Mouse (Mus musculus): ENCODE results near the gene Strada. TPM values are rescaled to one million over a fixed set of nuclear protein-coding genes. Genes with fewer than 3 reads are reported as not detected.
"Not testable (repeated sequence)": the region's sequence is repeated elsewhere in the genome, so short reads cannot be mapped to it uniquely, and the experiment has no call there.

Gene Strada
- polyA plus RNA-seq, 1 experiment: 24.0 TPM

GRCm38 (mm10) chr11:106201337-106202122, 438 bp downstream of the Strada start:
- TF ChIP-seq POLR2A (IDR thresholded peaks at IDR 0.05; ENCODE audit: low read depth, low read length) (no peak), CTCF (IDR thresholded peaks at IDR 0.05; ENCODE audit: borderline replicate concordance, insufficient read depth, low read length) (no peak)
- H3K4me1 ChIP-seq (ENCODE audit: control insufficient read depth, insufficient read depth, low read length): 0 out of 2 replicates have a peak, but pooled peaks cover 1% of the 10 kb centered on the region
- no peak overlapping the region for H3K27ac ChIP-seq (ENCODE audit: insufficient read depth, low read length)
- no peak overlapping the region for H3K4me3 ChIP-seq (ENCODE audit: insufficient read depth, low read length)

GRCm38 (mm10) chr11:106200756-106201155, 1.2 kb downstream of the Strada start:
- no peak overlapping the region for H3K27ac ChIP-seq (ENCODE audit: insufficient read depth, low read length)
- no peak overlapping the region for H3K4me3 ChIP-seq (ENCODE audit: insufficient read depth, low read length)
- TF ChIP-seq POLR2A (IDR thresholded peaks at IDR 0.05; ENCODE audit: low read depth, low read length) (no peak), CTCF (IDR thresholded peaks at IDR 0.05; ENCODE audit: borderline replicate concordance, insufficient read depth, low read length) (no peak)
- H3K4me1 ChIP-seq (ENCODE audit: control insufficient read depth, insufficient read depth, low read length): peaks cover 6% of the 10 kb centered on the region

DNA sequence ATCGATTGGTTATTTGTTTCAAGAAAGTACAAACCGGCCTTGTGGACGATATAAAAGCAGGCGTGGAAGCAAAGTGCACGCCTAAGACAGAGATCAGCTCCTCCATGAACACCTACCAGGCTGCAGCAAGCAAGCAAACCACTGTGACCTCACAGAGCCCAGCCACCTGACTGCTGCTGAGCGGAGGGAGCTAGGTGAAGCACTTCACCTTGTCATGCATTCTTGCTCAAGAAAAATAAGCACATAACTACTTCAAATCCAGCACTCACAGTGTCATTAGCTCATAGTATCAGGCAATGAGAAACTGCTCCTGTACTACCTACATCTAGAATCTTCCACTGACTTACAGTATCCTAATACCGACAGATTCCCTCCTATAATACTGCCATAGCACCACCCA, 2.0 kb downstream of the Strada start:
- H3K4me1 ChIP-seq (ENCODE audit: control insufficient read depth, insufficient read depth, low read length); H3K27ac ChIP-seq (ENCODE audit: insufficient read depth, low read length); H3K4me3 ChIP-seq (ENCODE audit: insufficient read depth, low read length): not testable (repeated sequence)

DNA sequence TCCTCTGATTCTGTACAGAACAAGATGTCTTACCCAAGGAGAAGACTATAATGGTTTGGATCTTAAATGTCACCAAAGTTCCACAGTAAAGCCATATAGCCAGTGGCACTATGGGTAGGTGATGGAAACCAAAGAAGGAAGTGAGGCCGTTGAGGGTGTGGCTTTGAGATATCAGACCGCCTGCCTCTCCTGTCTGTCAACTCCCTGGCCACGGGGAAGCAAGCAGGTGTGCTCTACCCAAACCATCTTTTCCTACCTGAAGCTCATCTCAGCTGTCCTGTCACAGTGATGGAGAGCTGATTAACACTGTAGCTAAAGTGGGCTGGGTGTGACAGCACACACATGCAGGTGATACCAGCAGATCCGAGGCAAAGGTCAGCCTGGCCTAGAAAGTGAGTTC, 3.7 kb downstream of the Strada start:
- TF ChIP-seq CTCF (IDR thresholded peaks at IDR 0.05; ENCODE audit: borderline replicate concordance, insufficient read depth, low read length) (no peak), POLR2A (IDR thresholded peaks at IDR 0.05; ENCODE audit: low read depth, low read length) (no peak)
- Histone ChIP-seq H3K4me3 (ENCODE audit: insufficient read depth, low read length) (no peak overlapping the region), H3K27ac (ENCODE audit: insufficient read depth, low read length) (no peak overlapping the region), H3K4me1 (ENCODE audit: control insufficient read depth, insufficient read depth, low read length) (peaks cover 12% of the 10 kb centered on the region)

DNA sequence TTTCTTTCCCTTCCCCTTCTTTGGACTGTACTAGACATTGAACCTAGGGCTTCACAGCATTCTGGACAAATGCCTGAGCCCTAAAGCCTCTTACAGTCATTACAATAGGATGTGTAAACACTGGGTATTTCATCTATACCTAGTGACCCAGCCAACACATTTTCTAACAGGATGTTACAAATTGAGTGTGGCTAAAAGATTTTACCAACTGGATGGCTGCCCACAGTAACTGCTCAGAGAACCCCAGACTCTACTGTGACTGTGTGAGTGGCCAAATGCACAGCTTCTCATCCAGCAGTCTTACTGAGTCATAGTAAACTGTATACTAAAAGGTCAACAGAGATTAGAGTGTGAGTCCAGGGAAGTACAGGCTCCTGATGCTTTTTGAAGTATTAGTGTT, 6.6 kb downstream of the Strada start:
- peaks cover 14% of the 10 kb centered on the region for H3K4me1 ChIP-seq (ENCODE audit: control insufficient read depth, insufficient read depth, low read length)
- TF ChIP-seq POLR2A (IDR thresholded peaks at IDR 0.05; ENCODE audit: low read depth, low read length): no peak
- TF ChIP-seq CTCF (IDR thresholded peaks at IDR 0.05; ENCODE audit: borderline replicate concordance, insufficient read depth, low read length): no peak
- no peak overlapping the region for H3K4me3 ChIP-seq (ENCODE audit: insufficient read depth, low read length)
- peak overlapping the region; percentile 67; the same call in 1 of the 2 replicates for H3K27ac ChIP-seq (ENCODE audit: insufficient read depth, low read length)

GRCm38 (mm10) chr11:106194891-106195290, 7.1 kb downstream of the Strada start:
- Histone ChIP-seq H3K4me3 (ENCODE audit: insufficient read depth, low read length) (no peak overlapping the region), H3K27ac (ENCODE audit: insufficient read depth, low read length) (peak overlapping the region; percentile 67; the same call in 1 of the 2 replicates), H3K4me1 (ENCODE audit: control insufficient read depth, insufficient read depth, low read length) (peaks cover 14% of the 10 kb centered on the region)
- TF ChIP-seq POLR2A (IDR thresholded peaks at IDR 0.05; ENCODE audit: low read depth, low read length) (no peak), CTCF (IDR thresholded peaks at IDR 0.05; ENCODE audit: borderline replicate concordance, insufficient read depth, low read length) (no peak)

DNA sequence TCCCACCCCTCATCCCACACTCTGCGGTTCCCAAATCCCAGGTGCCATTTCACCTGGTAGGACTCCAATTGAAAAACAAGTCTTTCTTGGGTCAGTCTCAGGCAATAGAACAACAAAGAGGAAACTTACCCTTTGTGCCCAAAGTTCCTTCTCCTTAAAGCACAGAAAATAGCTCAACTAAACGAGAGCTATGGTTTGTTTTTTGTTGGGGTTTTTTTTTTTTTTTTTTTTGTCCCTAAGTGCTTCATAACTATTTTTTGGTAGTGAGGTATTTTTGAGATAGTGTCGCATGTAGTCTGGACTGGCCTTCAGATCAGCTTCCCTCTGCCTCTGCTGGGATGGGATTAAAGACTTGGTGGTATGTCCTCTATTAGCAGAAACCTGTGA, 7.8 kb downstream of the Strada start:
- Histone ChIP-seq H3K4me1 (ENCODE audit: control insufficient read depth, insufficient read depth, low read length) (peaks cover 14% of the 10 kb centered on the region), H3K27ac (ENCODE audit: insufficient read depth, low read length) (peak overlapping the region; percentile 66), H3K4me3 (ENCODE audit: insufficient read depth, low read length) (peak overlapping the region; percentile 40)
- no peak for TF ChIP-seq CTCF (IDR thresholded peaks at IDR 0.05; ENCODE audit: borderline replicate concordance, insufficient read depth, low read length)
- TF ChIP-seq POLR2A (IDR thresholded peaks at IDR 0.05; ENCODE audit: low read depth, low read length): no peak

DNA sequence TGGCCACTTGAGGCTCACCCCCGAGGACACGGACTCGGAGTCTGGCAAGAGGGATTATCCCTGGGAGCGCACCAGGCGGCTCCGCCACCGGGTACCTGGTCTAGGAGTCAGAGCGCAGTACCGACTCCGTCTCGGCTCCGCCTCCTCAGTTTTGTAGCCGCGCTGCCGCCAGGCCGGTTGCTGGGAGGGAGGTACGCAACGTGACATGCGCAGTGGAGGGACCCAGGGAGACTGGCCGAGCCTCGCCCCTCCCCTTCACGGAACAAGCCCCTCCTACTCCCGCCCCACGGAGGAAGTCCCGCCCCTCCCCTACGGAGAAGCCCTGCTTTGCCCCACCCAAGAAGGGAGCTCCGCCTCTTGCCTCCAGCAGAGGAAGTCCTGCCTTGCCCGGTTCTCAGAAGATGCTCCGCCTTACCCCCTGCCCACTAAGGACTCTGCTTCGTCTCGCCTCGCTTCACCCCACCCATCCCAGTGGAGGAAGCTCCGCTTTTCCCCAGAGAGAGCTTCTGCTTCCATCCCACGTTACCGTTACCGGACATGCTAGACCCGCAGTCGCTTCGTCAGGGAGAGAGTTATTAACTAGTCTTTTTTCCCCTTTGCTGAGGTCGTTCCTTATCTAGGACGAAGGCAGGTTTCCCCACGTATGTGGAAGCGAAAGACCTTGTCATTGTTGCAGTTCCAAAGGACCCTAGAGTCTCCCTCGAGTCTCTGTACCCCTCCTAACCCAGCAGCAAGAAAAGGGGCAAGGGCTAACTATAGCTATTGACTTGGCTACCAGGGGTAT, 8.4 kb downstream of the Strada start:
- peak overlapping the region; percentile 83 for H3K4me3 ChIP-seq (ENCODE audit: insufficient read depth, low read length)
- H3K4me1 ChIP-seq (ENCODE audit: control insufficient read depth, insufficient read depth, low read length): peaks cover 14% of the 10 kb centered on the region
- peak; percentile 90 for TF ChIP-seq POLR2A (IDR thresholded peaks at IDR 0.05; ENCODE audit: low read depth, low read length)
- TF ChIP-seq CTCF (IDR thresholded peaks at IDR 0.05; ENCODE audit: borderline replicate concordance, insufficient read depth, low read length): no peak
- peak overlapping the region; percentile 66 for H3K27ac ChIP-seq (ENCODE audit: insufficient read depth, low read length)

DNA sequence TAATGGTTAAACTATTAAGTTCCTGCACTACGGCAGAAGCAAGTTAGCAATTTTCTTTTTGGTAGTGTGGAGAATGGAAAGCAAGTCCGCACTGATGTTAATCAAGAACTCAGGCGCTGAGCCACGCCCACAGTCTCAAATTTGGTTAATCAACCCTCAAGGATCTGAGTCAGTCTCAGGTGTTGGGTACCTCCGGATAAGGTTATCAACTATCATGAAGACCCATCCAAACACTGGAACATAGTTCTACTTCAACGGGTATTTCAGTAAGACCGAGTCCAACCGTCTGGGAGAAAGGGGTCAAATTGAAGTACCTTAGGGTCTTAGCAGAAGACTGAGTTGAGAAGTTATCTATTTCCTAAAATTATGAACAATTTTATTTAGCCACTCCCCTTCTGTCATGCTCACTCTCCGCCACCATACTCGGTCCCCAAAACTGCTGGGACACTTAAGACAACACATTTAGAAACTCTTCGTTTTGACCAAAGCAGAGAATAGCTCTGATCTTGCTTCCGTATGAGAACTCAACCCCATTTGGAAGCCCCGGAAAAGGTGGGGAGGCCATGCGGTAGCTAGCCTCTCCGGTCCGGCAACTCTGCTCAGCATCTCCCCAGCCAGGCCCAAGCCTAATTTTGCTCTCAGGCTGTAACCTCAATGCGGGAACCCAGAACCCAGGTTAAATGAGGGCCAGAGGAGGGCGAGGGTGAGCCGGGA, 9.2 kb downstream of the Strada start:
- TF ChIP-seq CTCF (IDR thresholded peaks at IDR 0.05; ENCODE audit: borderline replicate concordance, insufficient read depth, low read length) (no peak), POLR2A (IDR thresholded peaks at IDR 0.05; ENCODE audit: low read depth, low read length) (no peak)
- peak overlapping the region; percentile 32; the same call in 1 of the 2 replicates for H3K27ac ChIP-seq (ENCODE audit: insufficient read depth, low read length)
- H3K4me1 ChIP-seq (ENCODE audit: control insufficient read depth, insufficient read depth, low read length): peaks cover 14% of the 10 kb centered on the region

More for the DNA sequence above, 9.2 kb downstream of the Strada start:
- H3K4me3 ChIP-seq (ENCODE audit: insufficient read depth, low read length): peak overlapping the region; percentile 83
